Mouse (Mus musculus): ENCODE results near the gene Spata32. TPM values are rescaled to one million over a fixed set of nuclear protein-coding genes. Genes with fewer than 3 reads are reported as not detected.

The Spata32 gene
- polyA plus RNA-seq, 1 experiment from 2014 or later, result not detected

- Histone ChIP-seq H3K4me3 (ENCODE audit: low read depth, low read length) (no peak overlapping the region), H3K9ac (ENCODE audit: low read length) (no peak overlapping the region), H3K4me1 (ENCODE audit: control insufficient read depth, insufficient read depth, low read length) (peaks cover 26% of the 10 kb centered on the region), H3K4me2 (ENCODE audit: low read length) (no peak overlapping the region), H3K9me3 (replicated peaks; ENCODE audit: control insufficient read depth, low read length) (no peaks in the 10 kb centered on the region), H3K27me3 (replicated peaks; ENCODE audit: control insufficient read depth, insufficient read depth, low read length) (no peaks in the 10 kb centered on the region), H3K36me3 (ENCODE audit: control insufficient read depth, insufficient read depth, low read length) (no peaks in the 10 kb centered on the region), H3K27ac (ENCODE audit: low read depth, low read length) (no peak overlapping the region)
- no peak for ATAC-seq
- DNase-seq (ENCODE audit: low spot score), result no peak
- WGBS, result 81% methylated on average over 20 of the region's 20 CpGs
These were observed 44.4 kb upstream of the Spata32 start for GRCm38 (mm10) chr11:103262412-103263267.

DNA sequence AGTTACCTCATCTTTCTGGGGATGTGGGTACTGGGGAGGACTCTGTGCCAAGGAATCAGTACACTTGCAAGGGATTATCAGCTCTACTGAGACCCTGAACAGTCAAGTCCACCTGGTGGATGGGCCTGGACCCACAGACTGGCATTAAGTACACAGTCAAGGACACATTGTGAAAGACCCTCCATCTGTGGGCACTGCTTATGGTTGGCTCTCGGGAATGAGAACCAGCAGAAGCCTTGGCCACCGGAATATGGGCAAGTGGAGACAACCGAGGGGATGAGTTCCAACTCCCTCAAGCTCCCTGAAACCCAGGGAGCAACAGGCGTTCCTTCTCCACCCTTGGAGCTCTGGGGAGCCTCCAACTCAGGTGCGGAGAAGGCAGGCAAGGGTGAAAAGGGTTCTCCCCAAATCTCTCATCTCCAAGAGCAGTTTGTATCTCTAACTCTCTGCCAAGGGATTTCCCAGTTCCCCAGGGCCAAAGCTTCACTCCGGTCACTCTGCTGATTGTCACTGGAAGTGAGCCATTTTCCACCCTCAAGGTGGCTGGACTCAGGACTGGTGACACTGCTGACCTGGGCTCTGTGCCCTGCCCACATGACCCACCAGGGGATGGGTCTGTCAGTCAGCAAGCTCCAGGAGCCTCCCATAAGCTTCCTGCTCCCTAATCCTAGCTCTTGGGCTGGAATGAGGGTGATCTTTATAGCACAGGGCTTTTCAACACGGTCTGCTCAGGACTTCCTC lies 43.6 kb upstream of the Spata32 start:
- Histone ChIP-seq H3K9ac (ENCODE audit: low read length) (no peak overlapping the region), H3K27ac (ENCODE audit: low read depth, low read length) (no peak overlapping the region), H3K9me3 (replicated peaks; ENCODE audit: control insufficient read depth, low read length) (no peaks in the 10 kb centered on the region), H3K4me3 (ENCODE audit: low read depth, low read length) (no peak overlapping the region), H3K4me2 (ENCODE audit: low read length) (no peak overlapping the region), H3K4me1 (ENCODE audit: control insufficient read depth, insufficient read depth, low read length) (peaks cover 26% of the 10 kb centered on the region), H3K36me3 (ENCODE audit: control insufficient read depth, insufficient read depth, low read length) (no peaks in the 10 kb centered on the region), H3K27me3 (replicated peaks; ENCODE audit: control insufficient read depth, insufficient read depth, low read length) (no peaks in the 10 kb centered on the region)
- 92% methylated on average over 7 of the region's 7 CpGs for WGBS
- DNase-seq (ENCODE audit: low spot score), result no peak
- no peak for ATAC-seq

GRCm38 (mm10) chr11:103260515-103261192 lies 42.4 kb upstream of the Spata32 start:
- no peak overlapping the region for H3K4me2 ChIP-seq (ENCODE audit: low read length)
- H3K4me1 ChIP-seq (ENCODE audit: control insufficient read depth, insufficient read depth, low read length), result peaks cover 17% of the 10 kb centered on the region
- ATAC-seq, result no peak
- H3K9ac ChIP-seq (ENCODE audit: low read length), result no peak overlapping the region
- H3K4me3 ChIP-seq (ENCODE audit: low read depth, low read length), result no peak overlapping the region
- no peaks in the 10 kb centered on the region for H3K27me3 ChIP-seq (replicated peaks; ENCODE audit: control insufficient read depth, insufficient read depth, low read length)
- WGBS, result 91% methylated on average over 12 of the region's 12 CpGs
- H3K36me3 ChIP-seq (ENCODE audit: control insufficient read depth, insufficient read depth, low read length), result no peaks in the 10 kb centered on the region
- no peak for DNase-seq (ENCODE audit: low spot score)
- no peak overlapping the region for H3K27ac ChIP-seq (ENCODE audit: low read depth, low read length)
- H3K9me3 ChIP-seq (replicated peaks; ENCODE audit: control insufficient read depth, low read length), result no peaks in the 10 kb centered on the region

DNA sequence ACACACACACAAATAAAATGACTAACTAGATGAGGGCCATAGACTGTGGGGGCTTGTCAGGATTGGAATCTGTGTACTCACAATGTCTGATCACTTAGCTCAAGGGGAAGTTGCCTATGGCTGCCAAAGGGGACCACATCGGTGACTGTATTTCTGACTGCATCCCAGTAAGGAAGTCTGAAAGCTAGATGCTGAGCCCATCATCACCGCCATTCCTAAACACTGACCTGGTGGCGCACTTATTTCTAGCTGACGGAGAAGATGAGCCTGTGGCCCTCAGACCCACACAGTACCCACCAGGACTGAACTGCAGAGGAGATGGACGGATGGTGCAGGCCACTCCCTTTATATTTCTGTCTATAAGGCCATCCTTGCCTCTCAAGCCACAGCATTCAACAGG lies 41.8 kb upstream of the Spata32 start:
- no peak overlapping the region for H3K9ac ChIP-seq (ENCODE audit: low read length)
- H3K4me2 ChIP-seq (ENCODE audit: low read length), result no peak overlapping the region
- H3K27me3 ChIP-seq (replicated peaks; ENCODE audit: control insufficient read depth, insufficient read depth, low read length), result no peaks in the 10 kb centered on the region
- peaks cover 16% of the 10 kb centered on the region for H3K4me1 ChIP-seq (ENCODE audit: control insufficient read depth, insufficient read depth, low read length)
- H3K4me3 ChIP-seq (ENCODE audit: low read depth, low read length), result no peak overlapping the region
- DNase-seq (ENCODE audit: low spot score), result no peak
- H3K27ac ChIP-seq (ENCODE audit: low read depth, low read length), result no peak overlapping the region
- no peaks in the 10 kb centered on the region for H3K9me3 ChIP-seq (replicated peaks; ENCODE audit: control insufficient read depth, low read length)
- no peak for ATAC-seq
- H3K36me3 ChIP-seq (ENCODE audit: control insufficient read depth, insufficient read depth, low read length), result no peaks in the 10 kb centered on the region
- WGBS, result 91% methylated on average over 5 of the region's 5 CpGs

DNA sequence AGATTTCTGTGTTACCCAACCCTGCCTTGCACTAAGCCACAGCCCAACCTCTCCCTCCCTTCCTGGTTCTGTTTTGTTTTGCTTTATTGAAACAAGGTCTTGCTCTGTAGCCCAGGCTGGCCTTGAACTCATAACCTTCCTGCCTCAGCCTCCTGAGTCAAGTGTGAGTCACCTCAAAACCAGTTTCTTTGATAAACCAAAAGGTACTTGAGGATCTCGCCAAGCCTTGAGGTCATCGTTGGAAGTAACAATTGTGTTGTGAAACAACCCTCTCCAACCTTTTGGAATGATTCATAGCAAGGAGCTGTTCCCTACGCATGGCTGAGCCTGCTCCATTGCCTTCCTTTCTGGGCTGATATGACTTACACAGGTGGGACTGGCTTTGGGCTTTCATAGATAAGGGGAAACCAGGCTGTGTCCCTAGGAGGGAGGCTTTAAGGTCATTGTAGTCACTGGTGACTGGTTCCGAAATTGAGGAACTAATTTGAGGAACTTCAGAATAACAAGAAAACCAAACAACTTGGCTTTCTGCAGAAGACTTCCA lies 39.8 kb upstream of the Spata32 start:
- ATAC-seq, result no peak
- no peak for DNase-seq (ENCODE audit: low spot score)
- Histone ChIP-seq H3K36me3 (ENCODE audit: control insufficient read depth, insufficient read depth, low read length) (no peaks in the 10 kb centered on the region), H3K4me1 (ENCODE audit: control insufficient read depth, insufficient read depth, low read length) (0 out of 2 replicates have a peak, but pooled peaks cover 1% of the 10 kb centered on the region), H3K4me2 (ENCODE audit: low read length) (no peak overlapping the region), H3K27ac (ENCODE audit: low read depth, low read length) (no peak overlapping the region), H3K9me3 (replicated peaks; ENCODE audit: control insufficient read depth, low read length) (no peaks in the 10 kb centered on the region), H3K4me3 (ENCODE audit: low read depth, low read length) (no peak overlapping the region), H3K9ac (ENCODE audit: low read length) (no peak overlapping the region), H3K27me3 (replicated peaks; ENCODE audit: control insufficient read depth, insufficient read depth, low read length) (no peaks in the 10 kb centered on the region)
- 89% methylated on average over 4 of the region's 4 CpGs for WGBS

DNA sequence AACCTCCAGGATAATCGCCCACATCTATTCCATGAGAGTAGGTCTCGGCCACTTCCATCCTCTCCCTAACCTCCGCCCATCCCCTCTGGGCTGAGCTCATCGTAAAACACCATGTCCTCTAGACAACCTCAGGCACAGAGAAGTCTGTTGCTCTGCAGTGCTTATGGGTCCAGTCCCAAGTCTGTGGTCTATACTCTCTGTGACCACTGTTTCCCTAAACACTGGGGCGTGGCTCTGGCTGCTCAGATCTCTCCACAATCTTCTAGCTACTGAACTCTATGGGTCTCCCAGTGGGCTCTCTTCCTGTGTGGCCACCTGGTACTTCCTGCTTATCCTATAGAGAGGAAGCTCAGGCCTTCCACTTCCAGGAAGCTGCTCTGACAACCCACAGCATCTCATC lies 35.4 kb upstream of the Spata32 start:
- no peak for DNase-seq (ENCODE audit: low spot score)
- 93% methylated on average over 5 of the region's 5 CpGs for WGBS

DNA sequence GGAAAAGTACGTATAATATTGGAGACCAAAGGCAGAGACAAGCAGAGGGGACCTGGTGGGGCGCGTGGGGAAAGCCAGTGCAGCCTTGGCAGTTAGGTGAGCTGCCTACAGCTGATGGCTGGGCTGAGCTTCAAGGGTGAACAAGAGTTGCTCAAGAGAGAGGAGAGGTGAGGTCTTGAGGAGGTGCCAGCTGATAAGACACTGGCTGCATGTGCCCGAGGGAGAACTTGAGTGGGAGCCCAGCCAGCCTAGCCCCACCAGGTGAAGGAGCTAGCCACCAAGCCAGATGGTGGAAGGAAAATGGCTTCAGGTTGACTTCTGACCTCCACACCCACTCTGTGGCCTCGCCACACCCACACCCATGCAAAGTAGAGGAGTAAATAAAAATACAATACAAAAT lies 34.1 kb upstream of the Spata32 start:
- Histone ChIP-seq H3K9me3 (replicated peaks; ENCODE audit: control insufficient read depth, low read length) (no peaks in the 10 kb centered on the region), H3K36me3 (ENCODE audit: control insufficient read depth, insufficient read depth, low read length) (no peaks in the 10 kb centered on the region), H3K4me2 (ENCODE audit: low read length) (no peak overlapping the region), H3K27me3 (replicated peaks; ENCODE audit: control insufficient read depth, insufficient read depth, low read length) (no peaks in the 10 kb centered on the region), H3K27ac (ENCODE audit: low read depth, low read length) (no peak overlapping the region), H3K9ac (ENCODE audit: low read length) (no peak overlapping the region), H3K4me1 (ENCODE audit: control insufficient read depth, insufficient read depth, low read length) (peaks cover 9% of the 10 kb centered on the region), H3K4me3 (ENCODE audit: low read depth, low read length) (no peak overlapping the region)
- DNase-seq (ENCODE audit: low spot score), result no peak
- WGBS, result 87% methylated on average over 5 of the region's 5 CpGs
- ATAC-seq, result no peak

More for the DNA sequence above, 35.4 kb upstream of the Spata32 start:
- Histone ChIP-seq H3K36me3 (ENCODE audit: control insufficient read depth, insufficient read depth, low read length) (no peaks in the 10 kb centered on the region), H3K4me3 (ENCODE audit: low read depth, low read length) (no peak overlapping the region), H3K9ac (ENCODE audit: low read length) (no peak overlapping the region), H3K4me1 (ENCODE audit: control insufficient read depth, insufficient read depth, low read length) (no peaks in the 10 kb centered on the region), H3K4me2 (ENCODE audit: low read length) (no peak overlapping the region), H3K9me3 (replicated peaks; ENCODE audit: control insufficient read depth, low read length) (no peaks in the 10 kb centered on the region), H3K27me3 (replicated peaks; ENCODE audit: control insufficient read depth, insufficient read depth, low read length) (no peaks in the 10 kb centered on the region), H3K27ac (ENCODE audit: low read depth, low read length) (no peak overlapping the region)
- no peak for ATAC-seq

DNA sequence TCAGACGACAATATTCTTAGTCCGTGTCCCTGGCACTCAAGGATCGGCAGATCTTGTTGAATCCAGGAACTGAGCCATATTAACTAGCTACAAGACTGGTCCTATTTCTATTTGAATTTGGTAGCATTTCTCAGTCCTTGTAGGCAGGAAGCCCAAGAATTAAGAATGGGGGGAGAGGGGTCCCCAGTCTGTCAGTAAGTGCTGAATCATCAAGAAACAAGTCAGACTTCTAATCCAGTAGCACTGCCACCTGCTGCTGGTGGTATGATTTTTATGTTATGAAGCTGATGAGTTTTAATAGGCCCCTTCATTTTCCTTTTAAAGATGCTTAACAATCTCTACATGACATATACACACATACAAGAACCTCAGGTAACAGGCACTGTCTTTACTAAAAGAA lies 32.1 kb upstream of the Spata32 start:
- H3K4me3 ChIP-seq (ENCODE audit: low read depth, low read length), result no peak overlapping the region
- H3K36me3 ChIP-seq (ENCODE audit: control insufficient read depth, insufficient read depth, low read length), result no peaks in the 10 kb centered on the region
- no peak overlapping the region for H3K9ac ChIP-seq (ENCODE audit: low read length)
- H3K27ac ChIP-seq (ENCODE audit: low read depth, low read length), result no peak overlapping the region
- H3K4me2 ChIP-seq (ENCODE audit: low read length), result no peak overlapping the region
- no peak for DNase-seq (ENCODE audit: low spot score)
- WGBS, result 90% methylated on average over 3 of the region's 3 CpGs
- no peaks in the 10 kb centered on the region for H3K27me3 ChIP-seq (replicated peaks; ENCODE audit: control insufficient read depth, insufficient read depth, low read length)
- ATAC-seq, result no peak
- H3K9me3 ChIP-seq (replicated peaks; ENCODE audit: control insufficient read depth, low read length), result no peaks in the 10 kb centered on the region
- H3K4me1 ChIP-seq (ENCODE audit: control insufficient read depth, insufficient read depth, low read length), result peaks cover 12% of the 10 kb centered on the region
